Mouse (Mus musculus) CH12.LX (cell line): ENCODE results near the gene Nasp.

Experiments used
- CTCF ChIP-seq, 2 experiments: IDR thresholded peaks in 1 of 2; conservative IDR thresholded peaks in 1 of 2; 2 replicates each; pipeline ENCODE4 v1.5.1; 2011 to 2012; ENCODE audit warnings: low read depth in 2 of 2, low read length in 2 of 2, improper control_type of control experiment in 1 of 2, inconsistent platforms in 1 of 2, mild to moderate bottlenecking in 1 of 2, moderate library complexity in 1 of 2
- EP300 ChIP-seq: IDR thresholded peaks from 2 replicates; pipeline ENCODE4 v1.6.1; 2011; ENCODE audit warnings: low read length, improper control_type of control experiment
- JUN ChIP-seq: IDR thresholded peaks from 2 replicates; pipeline ENCODE4 v1.6.1; 2011; ENCODE audit warnings: low read depth, mild to moderate bottlenecking, low read length, improper control_type of control experiment, moderate library complexity; ENCODE audit not compliant: insufficient read depth
- KAT2A ChIP-seq: IDR thresholded peaks from 2 replicates; pipeline ENCODE4 v1.6.1; 2012; ENCODE audit warnings: low read length, improper control_type of control experiment, inconsistent platforms; ENCODE audit not compliant: insufficient replicate concordance
- MAZ ChIP-seq: IDR thresholded peaks from 2 replicates; pipeline ENCODE4 v1.6.1; 2012; ENCODE audit warnings: low read depth, mild to moderate bottlenecking, inconsistent platforms, low read length, improper control_type of control experiment, moderate library complexity
- MYC ChIP-seq: IDR thresholded peaks from 2 replicates; pipeline ENCODE4 v1.6.1; 2011; ENCODE audit warnings: low read depth, mild to moderate bottlenecking, improper control_type of control experiment, low read length
- POLR2A ChIP-seq: IDR thresholded peaks from 2 replicates; pipeline ENCODE4 v1.6.1; 2011; ENCODE audit warnings: low read depth, mild to moderate bottlenecking, improper control_type of control experiment, low read length
- POLR2AphosphoS2 ChIP-seq: IDR thresholded peaks from 2 replicates; pipeline ENCODE4 v1.6.1; 2011; ENCODE audit warnings: low read depth, low read length, improper control_type of control experiment
- RAD21 ChIP-seq: IDR thresholded peaks from 2 replicates; pipeline ENCODE4 v1.6.1; 2011; ENCODE audit warnings: low read depth, mild to moderate bottlenecking, low read length, improper control_type of control experiment, moderate library complexity
- SMC3 ChIP-seq: IDR thresholded peaks from 2 replicates; pipeline ENCODE4 v1.6.1; 2011; ENCODE audit warnings: low read depth, low read length, improper control_type of control experiment
- ZC3H11A ChIP-seq: IDR thresholded peaks from 2 replicates; pipeline ENCODE4 v1.6.1; 2012; ENCODE audit warnings: low read depth, mild to moderate bottlenecking, inconsistent platforms, low read length, improper control_type of control experiment
- ZKSCAN1 ChIP-seq: IDR thresholded peaks from 2 replicates; pipeline ENCODE4 v1.6.1; 2012; ENCODE audit warnings: low read depth, inconsistent platforms, low read length, improper control_type of control experiment, borderline replicate concordance
- ZNF384 ChIP-seq: IDR thresholded peaks from 2 replicates; pipeline ENCODE4 v1.6.1; 2012; ENCODE audit warnings: low read depth, low read length, improper control_type of control experiment, inconsistent platforms

GRCm38 (mm10) chr4:116644326-116644725, 16.6 kb upstream of the Nasp start:
- peak in 1 of 2 experiments; percentile 66; a peak in 2 of 4 replicates for TF ChIP-seq CTCF (conservative IDR thresholded peaks at IDR 0.05 in 1 of 2, IDR thresholded peaks at IDR 0.05 in 1 of 2; ENCODE audit: low read depth in 2 of 2, low read length in 2 of 2)
- no peak for TF ChIP-seq POLR2AphosphoS2
- TF ChIP-seq ZNF384 = no peak
- TF ChIP-seq POLR2A = no peak
- TF ChIP-seq ZC3H11A = no peak
- TF ChIP-seq KAT2A = no peak
- peak; percentile 54 for TF ChIP-seq RAD21
- no peak for TF ChIP-seq ZKSCAN1
- no peak for TF ChIP-seq EP300
- no peak for TF ChIP-seq JUN
- TF ChIP-seq MAZ = no peak
- peak; percentile 35 for TF ChIP-seq SMC3
- TF ChIP-seq MYC = no peak
